Mouse (Mus musculus): ENCODE measurements around the gene Slc7a6.

DNA sequence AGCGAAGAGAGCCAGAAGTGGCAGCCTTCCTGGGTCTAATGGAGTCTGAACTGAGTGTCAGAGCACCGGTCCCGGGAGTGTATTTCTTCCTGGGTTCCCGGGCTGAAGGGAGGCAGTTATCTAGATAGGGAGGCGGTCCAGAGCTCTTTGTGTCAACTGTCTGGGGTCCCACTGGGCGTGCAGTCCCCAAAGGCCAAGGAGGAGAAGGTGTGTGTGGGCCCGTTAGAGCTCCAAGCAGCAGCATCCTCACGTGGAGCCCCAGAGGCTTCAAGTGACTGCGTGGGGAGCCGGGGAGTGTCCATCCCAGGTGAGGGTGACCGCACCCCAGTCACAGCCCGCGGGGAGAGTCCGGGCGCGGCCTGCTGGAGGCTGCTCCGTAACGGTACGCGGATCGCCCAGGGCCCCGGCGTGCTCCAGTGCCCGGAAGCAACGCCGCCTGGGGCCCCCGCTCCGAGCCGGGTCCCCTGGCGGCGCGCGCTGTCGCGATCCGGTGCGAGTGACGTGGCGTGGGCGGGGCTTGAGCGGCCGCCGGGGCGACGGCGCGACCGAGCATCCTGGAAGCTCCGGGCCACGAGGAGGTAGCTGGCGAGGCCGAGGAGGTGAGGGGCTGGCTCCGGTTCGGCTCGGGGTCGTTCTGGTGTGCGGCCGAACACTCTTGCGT, at the start of gene Slc7a6:
- TF ChIP-seq CTCF (IDR thresholded peaks at IDR 0.05; ENCODE audit: control insufficient read depth, insufficient read depth, low read length): no peak
- peak; percentile 50; the same call in 1 of the 2 replicates for TF ChIP-seq POLR2A (IDR thresholded peaks at IDR 0.05; ENCODE audit: borderline replicate concordance, control insufficient read depth, low read depth, low read length)
